Mouse (Mus musculus): Measurements from ENCODE around the gene Ablim1.

Gene Ablim1

DNA sequence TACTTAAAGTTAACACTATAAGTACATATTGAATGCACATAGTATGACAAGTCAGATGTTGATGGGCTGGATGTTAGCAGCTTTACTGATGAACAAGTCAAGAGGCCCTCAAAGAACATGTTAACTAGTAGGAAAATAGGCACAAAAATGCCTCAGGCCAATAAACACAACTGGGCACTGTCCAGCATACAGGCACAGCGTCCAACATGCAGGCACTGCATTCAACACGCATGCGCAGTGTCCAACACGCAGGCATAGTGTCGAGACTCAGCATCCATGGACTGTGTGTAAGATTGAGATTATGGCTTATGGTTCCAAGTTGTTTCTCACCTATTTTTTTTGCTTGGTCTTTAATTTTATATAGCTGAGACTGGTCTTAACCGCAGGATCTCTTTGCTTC lies 92.1 kb downstream of the Ablim1 start:
- DNase-seq (ENCODE audit: low spot score) = no peak

DNA sequence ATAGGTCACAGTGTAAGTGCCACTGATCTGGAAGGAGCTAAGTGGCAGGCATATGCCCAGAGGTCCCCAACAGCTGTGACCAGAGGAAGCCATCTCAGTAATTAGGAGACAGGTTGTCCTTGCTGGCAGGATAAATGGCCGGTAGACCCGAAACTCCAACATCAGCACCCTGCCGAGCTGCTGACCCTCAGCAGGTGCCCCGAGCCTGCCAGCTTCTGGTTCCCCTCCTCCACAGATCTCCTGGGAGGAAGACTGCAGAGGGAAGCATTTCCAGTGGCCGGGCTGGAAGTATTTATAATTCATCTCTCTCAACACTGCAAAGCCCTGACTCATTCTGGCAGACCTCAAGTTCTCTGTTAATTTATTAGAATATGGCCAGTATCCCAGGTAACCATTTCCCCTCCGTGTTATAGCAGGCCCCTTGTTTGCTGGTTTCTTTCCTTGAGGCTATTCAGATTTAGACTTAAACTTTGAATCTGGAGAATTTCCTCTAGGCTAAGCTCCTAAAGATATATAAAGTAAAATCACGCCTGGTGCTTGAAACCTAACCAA lies 93.0 kb downstream of the Ablim1 start:
- DNase-seq (ENCODE audit: low spot score) = no peak

DNA sequence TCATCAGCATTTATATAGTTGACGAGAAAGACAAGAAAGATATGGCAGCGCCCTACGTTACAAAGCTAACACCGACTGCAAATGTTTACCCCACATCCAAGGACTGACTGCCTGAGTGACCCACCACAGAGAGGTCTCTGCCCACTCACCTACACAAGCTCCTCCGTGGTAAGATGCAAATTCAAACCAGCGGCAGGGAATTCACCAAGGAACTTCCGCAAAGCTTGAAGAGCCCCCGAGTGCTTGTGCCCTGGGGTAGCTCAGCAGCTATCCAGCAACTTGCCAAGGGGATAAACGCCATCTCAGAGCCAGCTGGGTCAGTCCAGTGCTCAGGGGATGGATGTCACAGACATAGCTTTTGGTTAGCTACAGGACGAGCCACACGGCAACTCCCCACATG lies 95.0 kb downstream of the Ablim1 start:
- no peak for DNase-seq (ENCODE audit: low spot score)

DNA sequence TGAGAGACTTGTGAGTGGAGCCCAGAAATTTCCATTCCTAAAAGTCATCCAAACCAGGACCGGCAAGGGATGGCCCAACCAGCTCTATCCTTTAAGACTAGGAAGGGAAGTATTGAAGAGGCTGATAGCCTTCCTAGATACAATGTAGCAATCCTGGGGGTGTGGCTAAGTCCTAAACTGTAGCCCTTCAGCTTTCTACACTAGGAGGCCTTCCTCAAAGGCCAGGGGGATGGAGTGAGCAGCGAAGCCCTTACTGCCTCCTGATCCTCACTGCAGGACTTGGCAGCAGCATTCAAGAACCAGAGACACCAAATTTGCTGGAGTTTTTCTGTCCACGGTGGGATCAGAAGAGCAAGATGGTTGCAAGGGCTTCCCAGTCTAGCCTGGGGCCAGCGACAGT lies 97.6 kb downstream of the Ablim1 start:
- no peak for DNase-seq (ENCODE audit: low spot score)

DNA sequence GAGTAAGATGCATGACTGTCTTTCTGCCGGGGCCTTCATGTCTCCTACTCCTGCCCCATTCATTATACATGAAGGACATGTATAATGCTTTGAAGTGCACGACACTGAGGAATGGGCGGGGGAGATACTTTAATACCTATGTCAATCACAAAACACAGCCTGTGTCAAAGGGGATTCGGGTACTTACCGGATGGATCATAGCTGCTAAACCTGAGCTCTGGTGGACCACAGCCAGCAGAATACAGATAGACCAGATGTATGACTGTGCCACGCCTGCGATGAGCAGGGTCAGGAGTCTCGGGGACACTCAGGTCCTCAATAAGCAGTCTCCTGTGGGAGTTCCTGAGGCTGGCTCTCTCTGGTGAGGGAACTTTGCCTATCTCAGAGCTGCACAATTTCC lies 99.2 kb downstream of the Ablim1 start:
- no peak for DNase-seq (ENCODE audit: low spot score)

DNA sequence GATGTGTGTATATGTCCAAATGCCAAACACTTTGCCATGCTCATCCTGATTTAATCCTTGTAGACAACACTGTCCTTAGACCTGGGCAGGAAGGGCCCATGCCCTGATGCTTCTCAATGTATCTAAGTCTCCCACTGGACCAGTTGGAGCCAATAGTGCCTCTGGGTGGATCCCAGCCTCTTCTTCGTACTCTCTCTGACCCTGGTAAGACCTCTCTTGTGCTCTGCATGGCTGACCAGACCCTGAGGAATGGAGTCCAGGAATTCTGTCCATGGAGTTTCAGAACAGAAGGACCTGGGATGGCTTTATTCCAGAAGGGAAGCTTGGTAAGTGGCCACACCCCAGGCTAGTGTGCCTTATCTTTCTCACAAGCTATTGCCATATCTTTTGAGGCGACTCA lies 102.3 kb downstream of the Ablim1 start:
- no peak for DNase-seq (ENCODE audit: low spot score)

DNA sequence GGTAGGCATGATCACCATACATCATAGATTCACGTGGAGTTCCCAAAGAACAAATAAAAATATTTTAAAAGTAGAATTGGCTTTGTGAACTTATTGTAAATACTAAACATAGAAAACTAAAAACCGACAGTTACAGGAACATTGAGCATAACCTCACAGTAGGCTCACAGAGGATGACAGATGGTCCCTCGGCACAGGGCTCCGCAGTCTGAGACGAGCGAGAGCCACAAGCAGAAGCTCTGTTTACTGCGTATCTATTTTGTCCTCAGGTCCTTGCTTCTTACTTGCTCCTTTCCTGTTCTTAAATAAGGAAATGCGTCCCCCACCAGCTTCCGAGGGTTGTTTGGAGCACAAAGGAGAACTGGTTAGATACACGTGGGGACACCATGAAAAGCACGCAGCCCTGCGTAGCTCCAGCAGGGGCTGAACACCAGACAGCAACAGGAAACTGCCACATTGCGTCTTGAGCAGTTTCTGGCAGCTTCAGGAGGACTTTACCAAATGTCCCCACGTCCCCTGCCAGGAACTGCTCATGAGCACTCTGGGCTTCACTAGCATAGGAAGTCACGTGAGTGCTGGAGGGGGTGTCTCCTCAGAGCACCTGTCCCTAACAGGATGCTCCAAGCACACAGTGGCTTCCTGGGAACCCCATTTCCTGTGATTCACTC lies 103.1 kb downstream of the Ablim1 start:
- DNase-seq (ENCODE audit: low spot score) = no peak

DNA sequence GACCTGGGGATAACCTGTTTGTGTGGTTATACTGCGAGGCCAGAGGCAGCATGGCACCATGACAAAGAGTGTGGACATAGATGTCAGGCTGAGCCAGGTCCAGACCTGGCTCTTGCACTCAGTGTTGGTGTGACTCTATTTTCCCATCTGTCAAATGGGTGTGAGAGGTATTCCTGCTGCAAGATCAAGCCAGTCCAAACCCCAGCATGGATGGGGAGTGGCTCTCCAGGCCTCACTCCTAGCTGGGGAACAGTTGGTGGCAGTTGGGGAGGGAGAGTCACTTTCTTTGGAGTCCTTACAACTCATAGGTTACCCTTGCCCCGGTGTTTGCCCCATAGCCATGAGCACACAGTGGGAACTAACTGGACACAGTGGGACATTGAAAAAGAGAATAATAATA lies 103.8 kb downstream of the Ablim1 start:
- no peak for DNase-seq (ENCODE audit: low spot score)

DNA sequence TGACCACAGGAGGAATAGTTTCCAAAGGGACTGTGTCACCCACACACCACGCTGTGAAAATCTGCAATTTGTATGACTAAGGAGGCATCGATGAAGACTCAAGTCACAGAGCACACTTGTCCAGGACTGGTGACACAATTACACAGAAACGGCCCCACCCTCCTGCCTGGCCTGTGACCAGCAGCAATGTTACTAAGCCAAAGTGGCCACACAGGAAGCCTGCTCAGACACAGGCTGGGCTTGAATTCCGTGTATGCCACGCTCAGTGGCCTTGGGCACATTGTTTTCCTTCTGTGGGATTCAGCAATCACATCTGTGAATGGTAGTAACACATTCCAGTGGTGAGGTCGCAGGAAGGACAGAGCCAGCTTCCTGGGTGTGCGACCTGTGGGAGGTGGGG lies 110.6 kb downstream of the Ablim1 start:
- no peak for DNase-seq (ENCODE audit: low spot score)

DNA sequence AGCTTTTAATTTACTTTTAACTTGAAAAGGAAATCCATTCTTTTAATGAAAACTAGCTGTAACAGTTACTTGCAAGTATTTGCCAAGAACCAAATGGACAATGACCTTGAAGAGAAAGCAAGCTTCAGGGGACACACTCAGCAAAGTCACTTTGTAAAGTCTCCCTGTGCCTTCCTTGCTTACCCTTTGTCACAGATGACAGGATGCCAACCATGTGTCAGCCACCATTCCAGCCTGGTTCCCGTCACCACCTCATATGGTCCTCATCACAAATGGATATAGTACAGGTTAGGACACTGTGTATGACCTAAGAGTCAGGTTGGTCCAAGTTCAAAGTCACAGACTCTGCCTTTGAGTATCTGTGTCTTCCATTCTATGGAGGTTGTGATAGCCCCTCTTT lies 112.2 kb downstream of the Ablim1 start:
- DNase-seq (ENCODE audit: low spot score) = no peak

DNA sequence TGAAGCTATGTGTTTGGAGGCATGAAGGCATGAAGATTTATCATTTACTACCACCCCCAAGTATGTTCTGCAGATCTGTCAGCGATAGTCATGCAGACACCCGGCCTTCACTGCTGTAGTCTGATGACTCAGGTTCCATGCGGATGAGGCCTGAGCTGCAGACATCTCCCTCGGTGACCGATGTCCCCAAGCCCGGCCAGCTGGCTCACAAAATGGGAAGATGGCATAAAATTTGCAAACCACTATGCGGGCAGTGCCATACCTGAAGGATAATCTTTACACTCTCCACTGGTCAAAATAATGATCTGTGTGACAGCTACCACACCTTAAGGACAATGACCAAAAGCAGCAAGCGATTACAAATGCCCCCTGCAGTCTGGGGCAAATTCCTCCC lies 113.6 kb downstream of the Ablim1 start:
- no peak for DNase-seq (ENCODE audit: low spot score)

DNA sequence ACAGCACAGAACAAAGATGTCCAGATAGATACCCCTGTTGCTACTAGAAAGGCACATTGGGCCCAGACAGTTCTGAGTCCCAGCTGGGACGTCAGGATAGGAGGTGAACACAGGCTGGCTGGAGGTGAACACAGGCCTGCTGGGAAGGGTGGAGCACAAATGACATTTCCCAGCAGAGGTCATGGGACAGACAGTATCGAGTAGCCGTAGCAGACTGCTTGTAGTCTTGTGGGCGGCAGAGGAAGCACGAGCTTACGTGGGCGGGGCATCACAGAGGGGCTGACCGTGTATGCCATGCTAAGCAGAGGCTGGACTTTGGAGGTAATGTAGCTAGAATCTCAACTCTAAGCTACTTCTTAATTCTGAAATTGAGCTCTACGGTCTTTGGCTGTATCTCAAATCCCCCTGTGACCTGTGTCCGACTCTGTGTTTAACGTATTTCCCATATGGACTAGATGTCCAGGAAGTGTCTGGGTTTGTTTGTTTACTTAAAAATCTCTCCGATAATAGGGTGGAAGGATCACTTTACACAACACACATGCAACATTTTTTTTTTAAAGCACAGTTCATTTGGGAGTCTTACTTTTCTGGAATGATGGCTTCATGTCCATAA lies 114.1 kb downstream of the Ablim1 start:
- DNase-seq (ENCODE audit: low spot score) = no peak

DNA sequence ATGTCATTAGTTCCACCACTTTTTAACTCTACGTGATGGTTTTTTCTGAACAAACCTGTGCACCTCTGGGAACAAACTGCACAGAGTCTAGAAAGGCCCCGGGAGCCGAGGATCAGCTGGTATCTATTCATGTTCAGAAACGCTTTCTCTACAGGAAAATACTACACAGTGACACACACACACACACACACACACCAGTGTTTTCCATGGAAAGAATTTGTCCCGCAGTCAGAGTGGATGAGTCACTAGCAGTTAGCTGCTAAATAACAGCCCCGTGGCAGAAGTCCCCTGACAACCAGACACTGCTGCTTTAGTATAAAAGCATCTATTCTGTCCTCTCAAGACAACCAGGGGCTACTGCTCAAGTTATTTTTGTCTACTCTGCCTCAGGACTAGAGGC lies 115.4 kb downstream of the Ablim1 start:
- no peak for DNase-seq (ENCODE audit: low spot score)

DNA sequence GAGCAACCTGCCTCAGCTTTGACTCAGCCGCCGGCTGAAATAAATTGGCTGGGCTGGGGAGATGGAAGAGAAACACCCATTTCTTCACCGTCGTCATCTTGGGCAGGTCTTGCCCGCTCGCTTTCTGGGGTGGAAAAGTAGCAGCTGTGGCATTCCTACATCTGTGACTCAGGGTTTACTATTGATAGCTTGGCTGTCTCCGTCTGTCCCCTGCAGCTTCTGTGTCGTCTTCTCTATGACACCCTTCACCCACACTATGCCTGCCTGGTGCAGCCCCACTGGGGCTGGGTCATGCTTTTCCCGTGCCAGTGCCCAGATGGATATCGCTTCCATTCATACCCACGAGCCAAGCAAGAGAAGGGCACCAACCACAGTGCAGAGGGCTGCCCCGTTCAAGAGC lies 116.2 kb downstream of the Ablim1 start:
- no peak for DNase-seq (ENCODE audit: low spot score)

DNA sequence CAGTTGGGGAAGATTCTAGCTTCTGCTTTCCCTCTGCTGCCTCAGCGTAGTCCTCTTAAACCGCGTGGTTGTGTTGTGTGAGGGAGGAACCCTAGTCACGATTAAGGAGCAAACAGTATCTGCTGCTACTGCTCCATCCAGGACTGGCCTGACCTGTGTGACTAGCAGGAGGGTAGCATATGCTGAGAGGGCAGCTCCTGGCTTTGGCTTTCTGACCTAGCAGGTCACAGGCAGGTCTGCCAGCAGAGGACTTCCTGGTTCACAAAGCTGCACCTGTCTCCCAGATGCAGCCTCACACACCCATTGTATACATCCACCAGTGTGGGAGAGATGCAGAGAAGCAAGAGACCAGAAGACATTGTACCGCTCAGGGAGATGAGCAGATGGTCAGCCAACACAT lies 116.7 kb downstream of the Ablim1 start:
- no peak for DNase-seq (ENCODE audit: low spot score)

DNA sequence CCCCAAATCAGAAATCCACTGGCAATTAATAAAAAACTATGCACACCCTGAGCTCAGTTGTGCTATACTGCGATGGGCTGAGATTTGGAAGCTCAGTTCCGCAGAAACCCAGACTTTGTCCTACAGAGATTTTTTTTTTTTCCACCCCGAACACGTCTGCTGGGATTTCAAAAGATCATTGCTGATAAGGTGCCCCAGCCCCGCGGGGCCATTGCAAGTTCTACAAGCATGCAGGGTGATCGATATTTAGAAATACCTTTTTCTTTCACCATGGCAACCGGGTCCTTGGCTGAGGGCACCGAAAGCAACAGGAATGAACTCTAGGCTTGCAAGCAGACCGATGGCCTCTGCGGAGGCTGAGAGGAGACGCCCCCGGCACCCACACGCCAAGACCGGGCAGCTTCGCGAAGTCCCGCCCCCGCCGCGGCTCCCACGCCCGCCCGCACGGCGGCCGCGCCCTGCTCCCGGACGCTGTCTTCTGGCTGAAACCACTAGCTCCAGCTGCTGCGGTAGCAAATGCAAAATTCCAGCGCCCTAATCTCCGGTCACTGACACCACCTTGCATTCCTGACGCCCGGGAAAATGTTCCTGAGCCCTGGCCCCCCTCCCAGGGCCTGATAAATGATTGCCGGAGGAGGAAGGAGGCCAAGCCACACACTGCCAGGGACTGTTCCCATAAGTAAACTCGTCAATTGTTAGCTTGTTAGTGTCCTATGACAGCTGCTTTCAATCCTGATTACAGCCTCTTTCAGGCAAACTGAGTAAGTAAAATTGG lies 117.5 kb downstream of the Ablim1 start:
- DNase-seq (ENCODE audit: low spot score) = peak; percentile 85

DNA sequence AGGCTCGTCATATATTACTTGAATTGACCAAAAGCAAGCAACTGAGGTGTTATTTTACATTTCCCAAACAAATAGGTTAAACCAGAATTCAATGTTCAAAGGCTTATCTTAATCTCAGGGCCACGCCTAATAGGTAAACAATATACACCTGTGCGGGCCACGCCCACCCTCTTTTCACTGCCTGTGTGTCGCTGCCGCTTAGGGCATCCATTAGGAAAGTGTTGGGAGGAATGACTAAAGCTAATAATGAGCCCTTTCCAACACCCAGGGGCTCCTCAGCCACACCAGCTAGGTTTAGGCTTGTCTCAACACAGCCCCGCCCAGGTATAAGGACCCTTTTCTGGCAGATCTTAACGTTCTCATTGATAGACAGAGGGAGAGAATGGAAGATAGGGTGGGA lies 118.1 kb downstream of the Ablim1 start:
- DNase-seq (ENCODE audit: low spot score) = no peak

DNA sequence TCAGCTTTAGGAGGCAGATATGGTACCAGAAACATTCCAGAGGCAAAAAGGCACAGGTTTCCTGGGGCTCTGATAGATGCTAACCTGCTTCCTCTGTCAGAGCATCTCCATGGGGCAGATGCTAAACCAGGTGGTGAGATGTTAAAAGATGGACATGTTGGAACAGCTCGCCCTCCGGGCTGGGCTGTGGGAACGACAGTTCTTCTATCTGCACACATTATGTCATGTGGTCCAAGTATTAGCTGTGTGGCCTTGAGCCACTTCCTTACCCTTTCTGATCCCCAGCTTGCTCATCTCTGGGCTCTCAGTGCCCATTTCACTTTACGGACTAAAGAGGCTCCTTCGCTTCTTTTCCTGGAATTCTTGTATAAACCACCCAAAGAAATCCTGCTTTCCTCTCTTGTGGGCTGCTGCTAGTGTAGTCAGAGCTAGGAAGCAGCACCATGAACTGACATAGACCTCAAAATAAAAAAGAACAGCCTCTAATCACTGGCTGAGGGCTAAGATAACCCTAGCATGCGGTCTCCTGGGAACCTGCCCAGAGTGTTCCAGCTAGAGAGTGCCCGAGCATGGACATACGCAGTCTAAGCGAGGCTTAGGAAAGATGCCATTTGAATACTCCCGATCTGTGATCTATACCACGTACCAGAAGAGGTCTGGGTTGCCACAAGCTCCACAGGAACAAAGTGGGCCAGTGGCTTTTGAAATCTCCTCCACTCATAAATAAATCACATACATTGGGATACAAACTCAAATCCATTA lies 119.4 kb downstream of the Ablim1 start:
- no peak for DNase-seq (ENCODE audit: low spot score)

DNA sequence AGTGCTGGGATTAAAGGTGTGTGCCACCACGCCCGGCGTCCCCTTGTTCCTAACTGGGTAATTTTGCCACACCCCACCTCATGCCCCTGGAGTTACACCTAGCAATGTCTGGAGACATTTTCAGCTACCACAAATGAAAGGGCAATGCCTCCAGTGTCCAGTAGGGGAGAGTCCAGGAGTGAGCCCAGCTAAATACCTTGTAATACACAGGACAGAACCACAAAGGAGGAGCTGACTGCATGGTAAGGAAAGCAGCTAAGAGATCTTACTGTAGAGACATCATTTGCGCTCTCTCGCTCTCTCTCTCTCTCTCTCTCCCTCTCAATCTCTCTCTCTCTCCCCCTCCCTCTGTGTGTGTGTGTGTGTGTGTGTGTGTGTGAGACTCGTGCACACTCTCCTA lies 120.8 kb downstream of the Ablim1 start:
- DNase-seq (ENCODE audit: low spot score) = peak; percentile 61

DNA sequence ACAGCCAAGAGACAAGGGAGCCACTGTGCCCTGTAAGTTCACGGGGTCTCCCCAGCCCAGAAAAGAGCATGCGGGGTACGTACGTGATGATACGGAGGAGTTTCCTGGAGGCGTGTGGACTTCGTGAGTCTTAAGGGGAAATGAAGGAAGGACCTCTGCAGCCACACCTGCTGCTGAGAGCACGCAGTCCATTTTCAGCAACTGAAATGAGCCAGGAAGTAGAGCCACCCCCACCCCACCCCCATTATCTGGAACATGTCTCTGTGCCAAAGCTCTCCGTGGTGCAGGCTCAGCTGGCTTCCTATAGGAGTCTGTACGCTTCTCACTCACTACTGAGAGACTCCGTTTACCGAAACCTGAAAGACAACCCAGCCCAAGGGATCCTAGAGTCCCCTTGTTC lies 121.3 kb downstream of the Ablim1 start:
- DNase-seq (ENCODE audit: low spot score) = no peak

DNA sequence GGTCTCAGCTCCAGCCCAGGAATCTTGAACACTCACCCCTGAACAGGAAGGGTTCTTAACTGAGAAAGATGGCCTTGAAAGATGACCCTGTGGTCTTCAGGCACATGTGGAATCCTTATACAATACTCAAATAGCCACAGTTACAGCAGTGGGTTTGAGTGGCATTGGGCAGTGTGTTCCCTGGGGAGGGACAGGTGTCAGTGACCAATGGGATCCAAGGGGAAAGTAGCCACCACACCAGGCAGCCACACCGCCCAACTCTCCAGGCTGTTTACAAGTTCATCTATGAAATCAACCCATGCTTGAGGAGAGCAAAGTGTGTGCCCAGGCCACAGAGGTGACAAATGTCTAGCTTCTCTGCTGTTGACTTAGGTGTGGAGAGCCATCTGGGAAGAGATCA lies 123.6 kb downstream of the Ablim1 start:
- no peak for DNase-seq (ENCODE audit: low spot score)

DNA sequence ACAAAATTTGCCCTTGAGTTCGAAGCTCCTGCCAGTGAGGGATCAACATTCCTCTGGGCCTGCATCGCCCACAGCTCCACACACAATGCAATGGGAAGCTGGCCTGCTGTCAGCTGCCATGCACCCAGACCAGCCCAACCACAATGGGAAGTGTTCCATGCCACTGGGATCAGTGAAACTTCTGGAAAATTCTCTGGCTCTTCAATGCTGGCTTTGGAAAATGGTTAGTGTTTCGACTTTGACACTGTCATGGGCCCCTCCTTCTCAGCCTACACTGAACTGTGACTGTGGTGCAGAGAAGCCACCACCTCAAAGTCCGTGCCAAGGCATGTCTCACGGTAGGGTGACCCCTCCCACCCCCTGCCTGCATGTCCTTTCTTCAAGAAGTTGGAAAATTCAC lies 125.3 kb downstream of the Ablim1 start:
- DNase-seq (ENCODE audit: low spot score) = no peak

DNA sequence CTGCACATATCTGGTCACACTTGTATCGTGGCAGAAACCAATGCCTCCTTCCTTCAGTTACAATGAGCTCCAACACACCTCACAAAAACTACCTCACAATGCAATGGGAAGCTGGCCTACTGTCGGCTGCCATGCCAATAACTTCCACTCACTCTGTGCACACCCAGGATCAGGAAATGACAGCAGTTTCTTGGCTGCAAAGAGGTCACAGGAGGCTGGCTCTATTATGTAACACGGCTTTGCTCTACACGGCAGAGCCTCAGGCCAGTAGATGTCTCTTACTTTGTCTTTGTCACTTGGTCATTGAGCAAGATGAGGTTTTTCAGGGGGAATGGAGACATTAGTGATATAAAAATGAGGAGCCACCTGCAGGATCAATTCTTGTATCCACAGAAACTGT lies 126.2 kb downstream of the Ablim1 start:
- DNase-seq (ENCODE audit: low spot score) = no peak

Data from testis, postnatal 10 days (tissue).